Mouse (Mus musculus) kidney, postnatal 0 days (tissue): ENCODE measurements around the gene Syn2. TPM values are rescaled to one million over a fixed set of nuclear protein-coding genes. Genes with fewer than 3 reads are reported as not detected.

Source experiments
- ATAC-seq: fragments of 200-750 bp; cut with Nextera tagmentation; replicated peaks from 2 replicates; pipeline ENCODE4 v1.8.0; 2017; ENCODE audit warnings: low read depth, moderate number of reproducible peaks, moderate TSS enrichment, moderate library complexity; ENCODE audit not compliant: low FRiP score
- DNase-seq: peaks from one replicate; pipeline ENCODE4 v3.0.0-alpha.2; 2016; ENCODE audit warnings: low spot score
- H3K27ac ChIP-seq: fragments of 300-500 bp; sonication (generic); 2 replicates; pipeline ENCODE4 v1.5.1; 2014; ENCODE audit warnings: mild to moderate bottlenecking
- H3K27me3 ChIP-seq: fragments of 300-500 bp; sonication (generic); 2 replicates; pipeline ENCODE4 v1.6.1; 2014; ENCODE audit warnings: low read length, mixed read lengths; ENCODE audit not compliant: insufficient read depth
- H3K36me3 ChIP-seq: fragments of 300-500 bp; sonication (generic); 2 replicates; pipeline ENCODE4 v1.6.1; 2014; ENCODE audit warnings: low read length, mixed read lengths; ENCODE audit not compliant: insufficient read depth
- H3K4me1 ChIP-seq: fragments of 300-500 bp; sonication (generic); replicated peaks from 2 replicates; pipeline ENCODE4 v1.6.1; 2014; ENCODE audit warnings: antibody characterized with exemption, low read length, mixed read lengths; ENCODE audit not compliant: insufficient read depth
- H3K4me2 ChIP-seq: fragments of 300-500 bp; sonication (generic); 2 replicates; pipeline ENCODE4 v1.6.1; 2014; ENCODE audit warnings: mild to moderate bottlenecking, low read length, moderate library complexity, mixed read lengths
- H3K4me3 ChIP-seq: fragments of 300-500 bp; sonication (generic); replicated peaks from 2 replicates; pipeline ENCODE4 v1.5.1; 2014; ENCODE audit warnings: low read depth, low read length
- H3K9ac ChIP-seq: fragments of 300-500 bp; sonication (generic); 2 replicates; pipeline ENCODE4 v1.6.1; 2014; ENCODE audit warnings: low read depth, low read length
- H3K9me3 ChIP-seq: fragments of 300-500 bp; sonication (generic); replicated peaks from 2 replicates; pipeline ENCODE4 v1.6.1; 2016; ENCODE audit warnings: low read length, inconsistent platforms, mixed read lengths
- CTCF ChIP-seq: IDR thresholded peaks from 2 replicates; pipeline ENCODE4 v1.5.1; 2016; ENCODE audit warnings: antibody characterized with exemption, low read depth, mild to moderate bottlenecking, moderate library complexity
- WGBS: fragments of 180-500 bp; shearing (Covaris S2); extraction: QIAGEN DNeasy Blood & Tissue Kit; methylation state at CpG from one replicate; pipeline ENCODE4 v1.1.7; 2014; 5-methylcytosine and 5-hydroxymethylcytosine counted together
- polyA plus RNA-seq: library from polyadenylated mRNA; unstranded; fragments of >200 nt; fragmentation: Nextera tagmentation; extraction: Ambion mirVana; gene quantifications from 2 replicates; pipeline ENCODE4 v1.2.1, GENCODE M21; 2015

The Syn2 gene
- polyA plus RNA-seq, 1 experiment from 2014 or later, result 4.1 TPM

GRCm38 (mm10) chr6:115274705-115275104, 140.0 kb downstream of the Syn2 start:
- Histone ChIP-seq H3K9ac (no peak overlapping the region), H3K27me3 (no peaks in the 10 kb centered on the region), H3K4me1 (peaks cover 5% of the 10 kb centered on the region; the same call in 1 of the 2 replicates), H3K36me3 (no peaks in the 10 kb centered on the region), H3K27ac (no peak overlapping the region), H3K9me3 (no peaks in the 10 kb centered on the region), H3K4me2 (no peak overlapping the region), H3K4me3 (no peak overlapping the region)
- DNase-seq (peak; percentile 14), ATAC-seq (no peak)
- 54% methylated on average over 9 of the region's 9 CpGs for WGBS
- no peak for TF ChIP-seq CTCF

GRCm38 (mm10) chr6:115275116-115275815, 140.6 kb downstream of the Syn2 start:
- no peak overlapping the region for H3K27ac ChIP-seq
- WGBS, result 81% methylated on average over 10 of the region's 10 CpGs
- ATAC-seq, result no peak

DNA sequence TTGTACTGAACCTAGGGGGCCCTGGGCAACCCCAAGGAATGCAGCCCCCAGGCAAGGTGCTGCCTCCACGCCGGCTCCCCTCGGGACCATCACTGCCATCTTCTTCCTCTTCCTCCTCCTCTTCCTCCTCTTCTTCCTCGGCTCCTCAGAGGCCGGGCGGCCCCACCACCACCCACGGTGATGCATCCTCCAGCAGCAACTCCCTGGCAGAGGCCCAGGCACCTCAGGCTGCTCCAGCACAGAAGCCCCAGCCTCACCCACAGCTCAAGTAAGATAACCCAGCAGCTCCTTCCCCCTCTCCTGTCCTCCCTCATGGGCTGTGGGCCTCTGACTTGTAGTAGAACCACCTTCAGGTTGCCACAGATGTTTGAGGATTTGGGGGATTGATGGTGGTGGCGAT, 143.4 kb downstream of the Syn2 start:
- Histone ChIP-seq H3K4me2 (no peak overlapping the region), H3K36me3 (no peaks in the 10 kb centered on the region), H3K9ac (no peak overlapping the region), H3K4me1 (no peaks in the 10 kb centered on the region), H3K27me3 (no peaks in the 10 kb centered on the region), H3K4me3 (no peak overlapping the region), H3K27ac (no peak overlapping the region), H3K9me3 (no peaks in the 10 kb centered on the region)
- 75% methylated on average over 8 of the region's 8 CpGs for WGBS
- ATAC-seq (no peak), DNase-seq (no peak)
- TF ChIP-seq CTCF, result no peak

More at GRCm38 (mm10) chr6:115275116-115275815, 140.6 kb downstream of the Syn2 start:
- H3K36me3 ChIP-seq, result no peaks in the 10 kb centered on the region
- H3K27me3 ChIP-seq, result no peaks in the 10 kb centered on the region
- H3K4me1 ChIP-seq, result peaks cover 5% of the 10 kb centered on the region; the same call in 1 of the 2 replicates
- no peak overlapping the region for H3K9ac ChIP-seq
- no peak for TF ChIP-seq CTCF
- no peak overlapping the region for H3K4me3 ChIP-seq
- H3K9me3 ChIP-seq, result no peaks in the 10 kb centered on the region
- H3K4me2 ChIP-seq, result no peak overlapping the region
- no peak for DNase-seq

GRCm38 (mm10) chr6:115279639-115280038, 144.9 kb downstream of the Syn2 start:
- Histone ChIP-seq H3K9me3 (no peaks in the 10 kb centered on the region), H3K27ac (no peak overlapping the region), H3K36me3 (no peaks in the 10 kb centered on the region), H3K27me3 (no peaks in the 10 kb centered on the region), H3K4me1 (no peaks in the 10 kb centered on the region), H3K4me3 (no peak overlapping the region), H3K4me2 (no peak overlapping the region), H3K9ac (no peak overlapping the region)
- ATAC-seq (no peak), DNase-seq (no peak)
- WGBS, result 54% methylated on average over 2 of the region's 2 CpGs
- TF ChIP-seq CTCF, result no peak

GRCm38 (mm10) chr6:115284153-115284552, 149.5 kb downstream of the Syn2 start:
- H3K36me3 ChIP-seq, result no peaks in the 10 kb centered on the region
- no peaks in the 10 kb centered on the region for H3K4me1 ChIP-seq
- no peak overlapping the region for H3K4me2 ChIP-seq
- no peak for ATAC-seq
- WGBS, result 85% methylated on average over 2 of the region's 2 CpGs
- no peaks in the 10 kb centered on the region for H3K9me3 ChIP-seq
- H3K27ac ChIP-seq, result no peak overlapping the region
- no peaks in the 10 kb centered on the region for H3K27me3 ChIP-seq
- no peak for DNase-seq
- H3K9ac ChIP-seq, result no peak overlapping the region
- no peak for TF ChIP-seq CTCF
- no peak overlapping the region for H3K4me3 ChIP-seq

DNA sequence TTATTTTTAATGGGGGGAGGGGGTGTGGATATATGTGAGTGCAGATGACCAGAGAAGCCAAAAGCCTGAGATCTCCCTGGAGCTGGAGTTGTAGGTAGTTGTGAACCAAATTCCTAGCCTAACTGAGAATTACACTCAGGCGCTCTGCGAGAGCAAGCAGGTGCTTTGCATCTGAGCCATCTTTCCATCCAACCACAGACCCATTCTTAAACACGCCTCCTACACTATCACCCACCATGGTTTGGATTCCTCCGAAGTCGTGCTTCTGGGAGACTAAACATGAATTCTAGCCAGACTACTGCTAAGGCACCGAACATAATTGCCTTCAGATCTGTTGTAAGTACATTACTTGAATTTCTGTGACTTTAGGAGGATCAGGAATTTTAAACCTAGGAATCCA, 151.7 kb downstream of the Syn2 start:
- Histone ChIP-seq H3K27ac (no peak overlapping the region), H3K9ac (no peak overlapping the region), H3K4me3 (no peak overlapping the region), H3K9me3 (no peaks in the 10 kb centered on the region), H3K4me1 (no peaks in the 10 kb centered on the region), H3K27me3 (no peaks in the 10 kb centered on the region), H3K4me2 (no peak overlapping the region), H3K36me3 (no peaks in the 10 kb centered on the region)
- WGBS, result 87% methylated on average over 6 of the region's 6 CpGs
- no peak for TF ChIP-seq CTCF
- DNase-seq (no peak), ATAC-seq (no peak)
